Mouse (Mus musculus) adrenal gland (tissue): Measurements from ENCODE around the gene Ropn1.
"Not testable (repeated sequence)": the region's sequence is repeated elsewhere in the genome, so short reads cannot be mapped to it uniquely, and the experiment has no call there.

Source experiments
- intact Hi-C: fragments of 180-260 bp; cut with DNase I; formaldehyde crosslinking; loops from one replicate; pipeline ENCODE4 v1.15.1; 2025

The Ropn1 gene

DNA sequence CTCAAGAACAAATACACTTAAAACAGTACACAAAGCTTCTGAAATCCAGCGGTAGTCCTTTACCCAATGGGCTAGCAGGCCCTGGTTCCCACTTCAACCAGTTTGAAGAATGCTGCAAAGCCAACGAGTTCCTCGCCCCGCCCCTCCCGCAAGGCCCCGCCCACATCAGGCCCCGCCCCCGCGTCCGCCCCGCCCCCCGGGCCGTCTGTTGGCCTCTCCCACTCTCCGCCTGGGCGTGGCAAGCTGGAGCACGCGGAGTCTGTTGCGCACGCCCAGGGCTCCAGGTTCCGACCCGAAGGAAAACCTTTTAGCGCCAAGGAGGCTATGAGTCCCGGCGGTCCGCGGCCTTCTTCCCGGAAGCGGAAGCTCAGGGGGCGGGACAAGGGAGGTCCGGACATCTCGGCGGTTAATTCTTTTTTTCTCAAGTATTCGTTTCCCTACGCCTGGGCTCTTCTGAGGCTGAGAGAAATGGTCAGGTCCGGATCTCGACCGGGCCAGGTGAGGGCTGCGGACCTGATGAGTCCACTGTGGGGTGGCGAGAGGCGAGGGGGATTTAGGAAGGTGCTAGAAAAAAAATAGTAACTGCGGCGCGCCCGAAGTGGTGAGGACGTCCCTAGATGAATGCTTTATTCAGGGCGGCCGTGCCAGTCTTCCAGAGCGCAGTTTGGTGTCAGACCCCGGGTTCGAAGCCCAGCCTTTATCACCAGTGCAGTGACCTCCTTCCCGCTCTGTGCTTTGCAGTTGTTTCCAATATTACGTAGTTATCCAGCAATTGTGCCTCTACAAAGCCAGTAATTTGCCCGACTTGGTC, 40.8 kb downstream of the Ropn1 start, which contains the start of gene Ccdc14:
Ccdc14 (plus strand) TSS at position 283 of the 811 bp plus-strand sequence.
- intact Hi-C loops, result no loop called here

DNA sequence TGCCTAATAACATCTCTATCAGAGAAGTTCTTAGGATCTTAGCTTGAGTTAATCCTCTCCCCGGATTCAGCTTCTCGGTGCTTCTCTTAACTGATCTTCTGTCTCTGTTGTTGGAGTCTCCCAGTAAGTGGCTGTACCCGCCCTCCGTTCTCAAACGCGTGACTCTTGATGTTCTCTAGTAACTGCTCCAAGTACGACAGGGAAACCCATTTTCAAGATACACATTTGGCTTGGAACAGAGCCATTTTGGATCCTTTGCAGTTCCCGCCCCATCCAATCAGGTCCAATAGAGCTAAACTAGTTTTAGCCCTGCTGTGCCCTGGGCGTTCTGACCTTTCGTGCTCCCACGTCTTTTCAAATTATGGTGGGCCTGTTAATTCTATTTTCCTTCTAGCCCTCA, 41.4 kb downstream of the Ropn1 start:
- intact Hi-C loops, result no loop called here

DNA sequence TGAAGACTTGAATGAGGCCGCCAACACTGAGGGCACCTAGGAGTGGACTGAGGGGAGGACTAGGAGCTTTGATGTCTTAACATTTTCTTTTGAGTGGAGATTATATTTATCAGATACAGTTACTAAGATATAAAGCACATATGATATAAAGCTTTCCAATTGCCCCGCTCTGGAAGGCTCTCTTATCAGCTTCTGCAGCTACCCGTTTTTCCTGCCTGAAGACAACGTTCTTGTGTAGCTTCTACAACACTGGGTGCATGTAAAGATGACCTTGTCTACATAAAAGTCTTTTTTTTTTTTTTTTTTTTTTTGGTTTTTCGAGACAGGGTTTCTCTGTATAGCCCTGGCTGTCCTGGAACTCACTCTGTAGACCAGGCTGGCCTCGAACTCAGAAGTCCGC, 44.8 kb downstream of the Ropn1 start:
- intact Hi-C loops, result no loop called here

DNA sequence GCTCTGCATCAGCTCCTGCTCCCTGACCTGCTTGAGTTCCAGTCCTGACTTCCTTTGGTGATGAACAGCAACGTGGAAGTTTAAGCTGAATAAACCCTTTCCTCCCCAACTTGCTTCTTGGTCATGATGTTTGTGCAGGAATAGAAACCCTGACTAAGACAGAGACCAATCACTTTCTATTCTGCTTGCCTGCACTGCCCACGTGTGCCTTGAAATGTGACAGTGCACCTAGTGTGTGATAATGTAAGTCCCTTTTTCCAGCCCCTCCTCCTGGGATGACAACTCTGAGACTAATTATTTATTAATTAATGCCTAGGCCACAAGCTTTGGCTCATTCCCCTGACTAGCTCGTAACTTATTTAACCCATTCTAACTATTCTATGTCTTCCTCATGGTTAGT, 49.0 kb downstream of the Ropn1 start:
- intact Hi-C loops, result not testable (repeated sequence)

DNA sequence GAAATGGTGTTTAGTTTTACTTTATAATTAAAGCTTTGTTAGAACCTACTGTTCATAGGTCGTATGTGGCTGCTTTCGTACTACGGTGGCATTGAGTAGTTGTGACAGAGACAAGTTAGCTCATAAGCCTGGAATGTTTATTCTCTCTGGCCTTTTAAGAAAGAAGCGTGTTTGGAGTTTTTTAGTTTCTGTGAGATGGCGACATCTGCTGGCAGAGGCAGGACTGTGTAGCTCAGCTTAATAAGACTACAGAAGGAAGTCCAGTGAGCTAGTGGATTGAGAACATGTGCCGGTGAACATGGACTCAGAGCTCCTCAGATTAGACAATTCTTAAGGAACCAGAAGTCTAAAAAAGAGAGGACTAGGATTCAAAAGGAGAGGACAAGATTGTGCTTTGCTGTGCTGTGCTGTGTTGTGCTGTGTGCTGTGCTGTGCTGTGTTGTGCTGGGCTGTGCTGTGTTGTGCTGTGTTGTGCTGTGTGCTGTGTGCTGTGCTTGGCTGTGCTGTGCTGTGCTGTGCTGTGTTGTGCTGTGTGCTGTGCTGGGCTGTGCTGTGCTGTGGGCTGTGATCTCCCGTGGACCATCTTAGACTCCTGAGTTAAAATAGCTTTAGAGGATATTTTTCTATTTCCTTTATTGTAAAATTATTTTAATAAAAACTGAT, 50.6 kb downstream of the Ropn1 start:
- intact Hi-C loops, result loop anchor here (2.0 to 10.0 kb wide), 3 partner anchors 33 to 505 kb away; no protein-coding TSS in a partner anchor

DNA sequence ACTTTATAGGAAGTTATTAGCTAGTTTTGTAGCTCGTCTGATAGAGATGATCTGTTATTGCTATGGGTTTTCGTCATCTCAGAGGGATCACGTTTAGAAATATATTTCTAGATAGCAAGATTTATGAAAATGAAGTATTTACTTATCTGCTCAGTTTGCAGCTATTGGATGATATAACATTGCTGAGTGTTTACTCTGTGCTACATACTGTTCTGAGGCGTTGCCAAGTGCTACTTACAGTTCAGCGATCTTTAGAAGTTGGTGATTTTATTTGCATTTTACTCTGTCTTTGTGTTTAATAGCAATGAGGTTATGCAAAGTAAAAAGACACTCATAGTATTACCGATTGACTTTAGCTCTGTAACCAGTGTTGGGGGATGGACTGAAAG, 51.1 kb downstream of the Ropn1 start:
- intact Hi-C loops, result loop anchor here (2.0 to 10.0 kb wide), 3 partner anchors 34 to 506 kb away; no protein-coding TSS in a partner anchor

DNA sequence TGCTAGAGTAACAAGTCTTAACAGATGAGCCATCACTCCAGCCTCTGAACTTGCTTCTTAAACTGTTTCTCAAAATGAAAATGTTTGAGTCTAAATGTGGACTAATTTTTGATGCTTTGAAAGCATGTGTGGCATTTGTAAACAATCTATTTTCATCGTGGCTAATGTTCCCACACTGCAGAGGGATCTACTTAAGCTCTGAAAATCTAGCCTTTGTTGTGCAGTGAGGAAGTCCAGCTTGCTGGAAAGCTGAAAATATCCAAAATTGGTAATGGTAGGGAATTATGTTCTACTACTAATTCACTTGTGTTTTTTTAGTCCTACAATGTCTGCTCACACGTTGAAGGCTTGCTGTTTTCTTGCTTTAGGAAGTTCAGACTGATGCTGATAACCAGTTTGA, 56.3 kb downstream of the Ropn1 start:
- intact Hi-C loops, result loop anchor here (10.0 kb wide), 1 partner anchor 511 kb away; no protein-coding TSS in a partner anchor

DNA sequence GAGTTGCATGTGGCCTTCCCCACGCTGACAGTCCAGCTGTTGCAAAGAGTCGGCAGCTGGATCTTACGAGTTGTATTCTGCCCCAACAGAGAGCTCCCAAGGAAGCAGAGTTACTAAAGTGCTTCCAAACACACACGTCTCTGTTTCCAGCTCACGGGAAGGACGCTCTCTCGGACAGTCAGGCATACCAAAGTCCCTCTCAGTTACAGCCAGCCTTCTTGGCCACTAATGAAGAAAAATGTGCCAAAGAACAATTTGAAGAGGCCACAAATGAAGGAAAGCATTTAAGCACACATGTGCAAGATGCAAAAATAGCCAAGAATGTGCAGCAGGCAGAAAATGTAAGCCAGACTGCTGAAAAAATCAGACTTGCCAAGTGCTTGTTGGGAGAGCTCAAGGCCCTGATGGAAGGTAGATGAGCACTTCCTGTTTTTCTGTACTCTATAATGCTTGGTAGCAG, 56.8 kb downstream of the Ropn1 start:
- intact Hi-C loops, result loop anchor here (10.0 kb wide), 1 partner anchor 512 kb away; no protein-coding TSS in a partner anchor

DNA sequence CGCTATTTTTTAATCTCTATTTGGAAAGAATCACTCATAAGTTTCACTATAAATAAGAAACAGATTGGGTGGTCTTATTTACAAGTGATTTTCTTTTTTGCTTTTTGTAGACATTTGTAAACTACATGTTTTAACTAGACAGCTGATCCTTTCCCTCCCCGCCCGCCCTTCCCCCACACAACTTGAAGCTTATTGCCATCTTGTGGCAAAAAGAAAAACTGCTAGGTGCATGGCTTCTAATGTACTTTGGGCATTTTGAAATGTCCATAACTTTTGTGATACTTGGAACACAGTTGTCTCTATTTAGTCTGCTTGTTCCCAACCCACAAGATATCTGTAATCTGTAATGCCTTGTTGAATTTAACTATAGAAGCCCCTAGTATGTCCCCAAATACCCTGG, 61.8 kb downstream of the Ropn1 start:
- intact Hi-C loops, result no loop called here

DNA sequence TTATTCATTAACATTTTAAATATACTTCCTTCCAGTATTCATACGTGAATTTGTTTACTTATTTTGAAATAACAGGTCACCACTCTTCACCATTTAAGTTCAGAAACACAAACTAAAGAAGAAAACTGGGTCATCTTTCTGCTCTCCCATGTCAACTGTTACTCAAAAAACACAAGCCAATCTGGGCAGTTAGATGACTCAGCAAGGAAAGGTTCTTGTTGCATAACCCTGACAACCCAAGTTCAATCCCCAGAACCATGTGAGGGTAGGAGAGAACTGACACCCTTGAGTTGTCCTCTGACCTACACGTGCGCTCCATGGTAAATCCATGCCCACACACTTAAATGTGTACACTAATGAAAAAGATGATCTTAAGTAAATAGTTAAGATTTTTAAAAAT, 75.4 kb downstream of the Ropn1 start:
- intact Hi-C loops, result no loop called here
